Mouse (Mus musculus): ENCODE results near the gene Snx8.
A peak's percentile ranks its signal among the peaks of the same experiment; 100 is the strongest.

Snx8 gene

DNA sequence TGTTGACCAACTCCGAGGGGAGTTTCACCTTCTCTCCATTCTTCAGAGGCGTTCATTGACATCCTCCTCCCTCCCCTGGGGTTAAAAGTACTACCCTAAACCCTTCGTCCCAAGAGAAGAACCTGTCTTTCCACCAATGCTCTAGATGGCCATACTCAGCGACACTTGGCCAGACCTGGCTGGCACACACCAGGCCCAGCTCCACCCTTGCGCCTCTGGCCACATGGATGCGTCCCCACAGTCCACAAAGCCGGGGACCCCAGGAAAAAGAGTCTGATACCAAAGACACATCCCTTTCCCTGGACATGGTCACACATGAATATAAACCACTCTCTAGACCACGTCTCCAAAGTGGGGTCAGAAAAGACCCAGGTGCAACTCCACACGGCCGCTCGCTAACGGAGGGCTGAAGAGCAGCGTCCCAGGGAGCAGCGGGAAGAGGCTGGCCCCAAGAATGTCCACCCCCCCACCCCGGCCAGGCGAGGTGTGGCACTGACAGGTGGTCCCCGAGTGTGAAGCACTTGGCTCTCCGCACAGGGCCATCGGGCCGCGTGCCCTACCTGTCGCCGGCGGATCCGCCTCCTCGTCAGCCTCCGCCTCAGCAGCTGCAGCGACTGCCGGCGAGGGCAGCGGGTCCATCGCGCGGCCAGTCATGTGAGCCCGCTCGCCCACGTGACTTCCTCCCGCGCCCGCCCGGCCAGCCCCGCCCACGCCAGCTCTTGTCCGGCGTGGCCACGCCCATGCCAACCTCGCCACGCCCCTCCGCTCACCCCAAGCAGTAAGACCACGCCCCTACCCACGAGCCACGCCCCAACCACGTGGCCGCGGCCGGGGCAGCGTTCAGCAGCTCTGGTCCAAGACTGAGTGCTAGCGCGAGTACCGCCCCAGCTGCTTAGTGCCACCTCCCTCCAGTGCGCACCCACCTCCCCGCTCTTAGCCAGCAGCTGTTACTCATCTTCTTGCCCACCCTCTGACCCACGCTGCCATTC lies at the start of gene Snx8:
Snx8 (minus strand) TSS at position 675 of the 989 bp plus-strand sequence.
- peak; percentile 100 for DNase-seq

DNA sequence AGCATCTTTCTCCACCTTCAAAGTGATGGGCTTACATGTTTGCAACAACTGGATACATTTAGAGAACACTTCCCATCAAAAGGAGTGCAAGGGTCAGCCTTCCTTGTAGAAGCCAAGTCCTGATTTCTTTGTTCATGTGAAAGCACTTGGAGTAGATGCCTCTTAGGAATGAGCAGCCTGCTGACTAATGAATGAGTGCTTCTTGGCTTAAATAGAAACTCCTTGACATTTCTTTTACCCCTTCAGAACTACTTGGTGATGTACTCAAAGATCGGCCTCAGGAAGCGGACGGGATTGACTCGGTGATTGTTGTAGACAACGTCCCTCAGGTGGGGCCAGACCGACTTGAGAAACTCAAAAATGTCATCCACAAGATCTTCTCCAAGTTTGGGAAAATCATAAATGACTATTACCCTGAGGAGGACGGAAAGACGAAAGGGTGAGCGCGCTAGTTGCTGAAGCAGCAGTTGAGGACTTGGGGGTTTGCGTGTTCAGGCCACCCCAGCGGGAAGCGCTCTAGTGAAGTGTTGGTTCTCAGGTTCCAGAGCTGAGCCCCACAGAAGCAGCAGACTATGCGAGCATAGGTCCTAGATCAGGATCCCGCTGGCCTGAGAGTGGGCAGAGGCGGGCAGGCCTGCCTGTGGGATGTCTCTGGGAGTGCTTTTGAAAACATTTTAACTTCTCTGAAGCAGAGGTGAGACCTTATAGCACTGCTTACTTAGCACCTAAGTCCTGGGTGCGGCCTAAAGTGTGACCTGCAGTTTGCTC lies 36.1 kb upstream of the Snx8 start:
- no peak for DNase-seq

DNA sequence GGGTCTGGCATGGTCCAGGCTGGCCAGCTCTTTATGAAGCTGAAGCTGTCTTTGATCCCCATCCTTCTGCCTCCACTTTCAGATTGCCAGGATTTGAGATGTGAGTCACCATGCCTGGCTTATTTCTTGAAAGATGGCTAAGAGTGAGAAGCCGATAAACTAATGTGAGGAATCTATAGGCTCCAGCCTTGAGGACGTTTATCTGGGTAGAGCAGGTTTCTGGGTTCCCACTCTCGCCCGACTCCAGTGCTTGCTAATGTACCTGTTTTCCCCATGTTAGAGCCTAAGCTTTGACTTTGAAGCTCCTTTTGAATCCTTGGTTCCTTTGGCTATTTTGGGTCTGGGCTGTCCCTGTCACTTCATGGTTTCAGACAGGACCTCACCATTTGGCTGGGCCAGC lies 31.6 kb upstream of the Snx8 start:
- DNase-seq = peak; percentile 87

DNA sequence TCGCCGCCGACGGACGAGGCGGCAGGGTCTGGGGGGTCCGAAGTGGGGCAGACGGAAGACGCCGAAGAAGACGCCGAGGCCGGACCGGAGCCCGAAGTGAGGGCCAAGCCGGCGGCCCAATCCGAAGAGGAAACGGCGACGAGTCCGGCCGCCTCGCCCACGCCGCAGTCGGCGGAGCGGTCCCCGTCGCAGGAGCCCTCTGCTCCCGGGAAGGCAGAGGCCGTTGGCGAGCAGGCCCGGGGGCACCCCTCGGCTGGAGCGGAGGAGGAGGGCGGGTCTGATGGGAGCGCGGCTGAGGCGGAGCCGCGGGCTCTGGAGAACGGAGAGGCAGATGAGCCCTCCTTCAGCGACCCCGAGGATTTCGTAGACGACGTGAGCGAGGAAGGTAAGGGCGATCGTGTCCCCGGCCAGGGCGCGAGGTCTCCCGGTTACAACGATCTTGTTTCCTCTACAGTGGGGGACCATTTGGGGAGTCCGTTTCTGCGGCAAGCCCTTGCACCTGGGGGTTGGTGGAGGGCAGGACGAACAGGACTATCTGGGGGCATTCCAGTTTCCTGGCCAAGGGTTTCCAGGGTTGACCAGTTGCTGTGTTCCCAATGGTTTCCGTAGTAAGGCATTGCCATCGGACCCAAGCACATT lies 30.5 kb upstream of the Snx8 start:
- DNase-seq = no peak

DNA sequence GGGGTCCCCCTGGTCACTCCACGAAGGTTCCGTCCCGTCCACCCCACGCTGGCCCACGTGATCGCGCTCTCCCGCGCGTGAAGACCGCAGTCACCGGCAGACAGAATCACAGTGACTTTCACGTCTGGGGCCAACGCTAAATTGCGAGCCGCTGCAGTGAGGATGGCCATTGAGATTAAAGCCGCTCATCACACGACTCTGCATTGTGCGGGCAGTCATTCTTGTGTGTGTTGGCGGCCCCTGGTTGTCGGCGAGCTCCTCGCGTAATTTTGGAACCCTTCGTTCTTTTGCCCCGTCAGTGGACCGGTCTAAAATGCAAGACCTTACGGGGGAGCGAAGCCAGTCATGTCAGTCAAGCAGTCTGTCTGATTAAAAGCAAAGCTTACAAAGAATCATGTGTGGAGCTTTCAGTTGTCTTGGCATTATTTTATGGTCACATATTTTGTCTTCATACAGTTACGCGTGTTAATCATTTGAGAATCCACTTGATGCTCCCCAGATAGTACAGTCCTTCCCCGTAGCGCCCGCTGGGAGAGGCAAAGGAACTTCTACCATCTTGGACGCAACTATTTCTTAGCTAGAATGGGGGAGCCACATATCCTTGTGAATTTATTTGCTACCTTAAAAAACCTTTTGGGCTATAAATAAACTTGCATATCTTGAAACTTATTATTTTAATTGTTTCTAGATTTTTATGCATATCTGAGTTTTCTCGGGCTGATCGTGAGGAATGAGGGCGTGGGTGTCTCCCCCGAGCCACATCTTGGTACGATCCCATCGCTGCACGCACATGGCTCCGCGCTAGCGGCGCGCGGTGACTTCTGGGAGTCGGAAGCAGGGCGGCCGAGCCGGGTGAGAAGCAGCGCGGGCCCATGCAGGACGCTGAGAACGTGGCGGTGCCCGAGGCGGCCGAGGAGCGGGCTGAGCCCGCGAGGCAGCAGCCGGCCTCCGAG lies 29.7 kb upstream of the Snx8 start, which contains the start of gene Eif3b:
Eif3b (plus strand) TSS at position 840 of the 953 bp plus-strand sequence.
- DNase-seq = peak; percentile 99

DNA sequence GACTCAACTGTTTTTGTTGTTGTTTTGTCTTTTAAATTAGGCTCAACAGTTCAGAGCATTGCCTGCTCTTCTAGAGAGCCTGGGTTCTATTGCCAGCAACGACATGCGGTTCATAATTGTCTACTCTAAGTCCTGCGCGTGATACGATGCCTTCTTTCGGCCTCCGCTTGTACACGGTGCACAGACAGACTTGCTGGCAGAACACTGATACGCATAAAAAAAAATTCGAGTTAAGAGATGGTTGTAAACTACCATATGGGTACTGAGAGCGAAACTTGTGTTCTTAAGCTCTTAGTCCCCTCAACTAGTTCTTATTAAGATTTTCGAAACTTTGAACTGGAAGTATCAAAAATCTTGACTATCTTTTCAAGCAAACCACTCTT lies 29.0 kb upstream of the Snx8 start:
- DNase-seq = no peak

DNA sequence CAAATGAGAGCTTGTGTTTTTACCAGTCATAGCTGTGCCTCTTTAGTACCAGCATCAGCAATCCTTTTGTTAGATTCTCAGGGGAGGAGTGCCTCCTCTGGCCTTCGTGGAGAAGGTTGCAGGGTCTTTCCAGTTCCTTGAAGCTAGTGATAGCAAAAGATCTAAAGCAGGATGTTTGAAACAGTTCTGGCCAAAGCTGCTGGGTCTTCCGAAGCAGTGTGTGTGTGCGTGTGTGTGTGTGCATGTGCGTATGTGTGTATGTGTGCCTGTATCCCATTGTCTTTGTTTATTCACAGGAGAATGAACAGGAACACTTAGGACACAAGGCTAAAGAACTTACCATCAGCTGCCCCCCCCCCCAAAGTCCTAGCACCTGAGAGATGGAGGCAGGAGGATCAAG lies 25.6 kb upstream of the Snx8 start:
- peak; percentile 53 for DNase-seq

DNA sequence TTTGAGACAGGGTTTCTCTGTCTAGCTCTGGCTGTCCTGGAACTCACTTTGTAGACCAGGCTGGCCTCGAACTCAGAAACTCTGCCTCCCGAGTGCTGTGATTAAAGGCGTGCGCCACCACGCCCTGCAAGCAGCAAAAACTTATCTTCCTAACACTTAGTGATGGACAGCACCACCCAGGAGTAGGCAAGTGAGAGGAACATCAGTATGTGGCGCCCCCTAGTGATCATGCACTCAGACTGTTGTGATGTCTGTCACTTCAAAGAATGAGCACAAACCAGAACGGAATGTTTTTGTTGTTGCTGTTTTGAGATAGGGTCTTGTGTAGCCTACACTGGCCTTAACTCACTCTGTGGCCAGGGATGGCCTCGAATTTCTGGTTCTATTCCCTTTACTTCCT lies 22.3 kb upstream of the Snx8 start:
- DNase-seq = peak; percentile 86

DNA sequence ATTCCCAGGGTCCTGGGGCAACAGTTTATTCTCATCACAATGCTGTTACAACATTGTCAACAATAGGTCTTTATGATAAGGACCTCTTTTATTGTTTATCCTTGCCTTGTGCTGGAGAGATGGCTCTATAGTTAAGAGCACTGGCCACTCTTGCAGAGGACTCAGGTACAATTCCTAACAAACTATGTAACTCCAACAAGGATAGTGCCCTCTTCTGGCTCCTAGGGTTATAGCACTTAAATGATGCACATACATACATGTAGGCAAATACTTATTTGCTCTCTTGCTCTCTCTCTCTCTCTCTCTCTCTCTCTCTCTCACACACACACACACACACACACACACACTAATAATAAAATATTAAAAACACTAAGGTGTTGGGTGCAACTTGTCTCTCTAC lies 19.7 kb upstream of the Snx8 start:
- no peak for DNase-seq

DNA sequence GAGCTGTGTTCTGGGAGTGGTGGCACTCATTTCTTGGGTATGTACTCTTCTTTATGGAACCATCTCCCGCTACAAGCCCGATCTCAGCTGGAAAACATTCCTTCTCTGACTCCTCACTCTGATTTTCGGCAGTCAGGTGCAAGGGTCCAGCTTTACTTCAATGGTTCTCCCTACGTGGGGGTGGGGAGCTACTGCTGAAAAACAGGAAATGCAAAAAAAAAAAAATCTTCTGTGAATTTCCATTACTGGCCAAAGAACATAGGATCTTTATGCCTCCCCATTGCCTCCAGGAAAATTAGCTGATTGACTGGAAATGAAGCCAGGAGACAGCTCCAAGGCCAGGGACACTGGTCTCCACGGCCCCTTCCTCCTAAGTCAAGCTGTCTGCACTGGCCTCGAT lies 17.6 kb upstream of the Snx8 start:
- DNase-seq = peak; percentile 80

DNA sequence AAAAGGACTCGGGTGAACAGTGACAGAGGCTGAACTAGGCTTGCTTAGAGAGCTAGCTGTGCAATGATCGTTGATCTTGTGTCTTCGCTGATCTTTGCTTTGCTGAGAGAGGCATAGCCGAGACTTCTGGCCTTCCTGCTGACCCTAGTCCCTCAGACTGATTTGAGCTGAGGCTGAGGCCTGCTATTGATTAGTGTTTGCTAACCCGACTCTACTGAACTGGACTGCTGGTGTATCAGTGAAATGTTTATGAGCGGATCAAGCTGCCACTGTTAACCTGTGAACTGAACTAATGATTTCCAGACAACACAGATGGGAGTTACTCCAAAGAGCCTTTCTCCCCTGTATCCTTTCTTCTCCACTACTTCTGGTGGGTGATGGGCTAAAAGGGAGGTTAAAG lies 16.1 kb upstream of the Snx8 start:
- peak; percentile 63 for DNase-seq

DNA sequence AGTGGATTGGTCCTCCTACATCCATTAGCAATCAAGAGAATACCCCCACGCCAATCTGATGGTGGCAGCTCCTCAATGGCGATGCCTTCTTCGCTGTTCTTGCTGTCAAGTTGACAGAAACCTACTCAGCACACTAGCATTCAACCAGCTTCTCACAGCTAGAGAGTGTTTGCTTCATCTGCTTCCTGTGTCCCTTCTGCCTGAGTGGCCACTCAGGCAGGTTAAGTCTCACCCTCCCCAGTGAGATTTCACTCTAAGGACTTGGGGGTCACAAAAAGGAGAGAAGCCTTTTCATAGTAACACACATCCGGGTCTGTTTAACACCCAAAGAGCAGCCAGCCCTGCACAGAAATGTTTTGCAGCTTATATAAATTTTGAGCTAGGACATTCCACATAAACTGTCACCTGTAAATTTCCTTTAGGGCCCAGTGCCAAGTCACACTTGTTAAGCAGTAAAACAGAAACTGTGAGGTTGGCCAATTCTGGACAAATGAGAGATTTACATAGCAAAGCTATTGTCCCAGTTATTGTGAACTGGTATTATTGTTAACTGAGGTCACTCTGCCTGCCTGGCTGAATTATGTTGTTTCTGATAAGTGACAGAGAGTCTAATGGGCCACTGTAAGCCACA lies 13.7 kb upstream of the Snx8 start:
- DNase-seq = peak; percentile 74

DNA sequence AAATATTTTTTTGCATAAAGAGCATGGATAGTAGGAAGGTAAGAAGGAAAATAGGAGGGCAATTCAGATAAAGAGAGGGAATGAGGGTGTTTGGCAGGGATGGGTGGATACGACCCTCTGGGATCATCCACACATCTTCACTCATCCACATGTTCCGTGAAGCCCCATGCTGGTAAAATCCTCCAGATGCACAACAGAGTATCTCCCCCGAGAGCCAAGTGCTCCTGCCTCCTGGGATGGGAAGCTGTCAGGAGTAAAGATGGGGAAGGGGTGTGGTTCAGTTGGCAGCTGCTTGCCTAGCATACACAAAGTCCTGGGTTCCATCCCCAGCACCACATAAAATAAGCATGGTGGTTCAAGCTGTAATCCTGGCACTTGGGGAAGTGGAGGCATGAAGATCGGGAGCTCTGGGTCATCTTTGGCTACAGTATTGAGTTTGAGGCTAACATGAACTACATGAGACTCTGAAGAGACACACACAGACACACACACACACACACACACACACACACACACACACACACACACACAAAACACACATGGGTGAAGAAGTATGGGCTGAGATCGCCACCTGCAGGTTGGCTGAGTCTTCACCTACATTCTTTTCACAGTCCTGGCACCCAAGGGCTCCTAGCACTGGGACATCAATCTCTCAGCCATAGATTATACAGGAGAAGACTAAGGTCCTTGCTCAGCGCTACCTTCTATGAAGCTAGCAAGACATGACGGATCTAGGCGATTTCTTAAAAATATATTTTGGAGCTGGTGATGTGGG lies 7.3 kb upstream of the Snx8 start:
- peak; percentile 84 for DNase-seq

DNA sequence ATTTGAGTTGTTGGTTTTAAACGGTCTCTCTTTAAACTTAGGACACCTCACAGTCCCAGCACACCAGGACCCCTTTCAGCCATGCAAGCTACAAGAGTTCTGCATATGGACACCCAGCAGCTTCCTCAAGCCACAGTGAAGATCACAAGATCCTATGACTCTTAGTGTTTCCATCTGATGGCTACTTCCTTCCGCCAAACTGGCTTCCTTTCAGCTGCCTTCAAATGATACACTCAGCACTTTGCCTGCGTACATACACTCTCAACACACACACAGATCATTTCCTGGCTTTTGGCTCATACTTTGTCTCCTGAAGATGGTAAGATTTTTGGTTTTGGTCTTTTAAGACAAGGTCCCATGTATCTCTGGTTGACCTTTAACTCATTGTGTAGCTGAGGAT lies 3.6 kb upstream of the Snx8 start:
- peak; percentile 96 for DNase-seq

DNA sequence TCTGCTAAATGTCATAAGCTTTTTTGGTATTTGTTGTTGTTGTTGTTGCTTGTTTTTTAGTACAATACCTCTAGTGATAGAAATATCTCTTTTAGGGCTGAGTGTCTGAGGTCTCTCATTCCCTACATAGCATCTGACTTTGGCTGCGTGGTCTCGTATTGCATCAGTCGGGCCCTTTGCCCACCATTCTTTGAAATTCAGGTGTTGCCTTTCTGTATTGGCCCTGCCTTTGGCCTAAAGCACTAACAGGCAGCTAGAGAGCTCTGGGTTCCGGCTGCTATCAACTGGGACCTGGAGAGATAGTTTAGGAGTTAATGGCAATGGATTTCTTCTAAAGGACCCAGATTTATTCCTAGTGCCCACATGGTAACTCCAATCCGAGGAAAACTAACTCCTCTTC lies 2.9 kb upstream of the Snx8 start:
- peak; percentile 84 for DNase-seq

DNA sequence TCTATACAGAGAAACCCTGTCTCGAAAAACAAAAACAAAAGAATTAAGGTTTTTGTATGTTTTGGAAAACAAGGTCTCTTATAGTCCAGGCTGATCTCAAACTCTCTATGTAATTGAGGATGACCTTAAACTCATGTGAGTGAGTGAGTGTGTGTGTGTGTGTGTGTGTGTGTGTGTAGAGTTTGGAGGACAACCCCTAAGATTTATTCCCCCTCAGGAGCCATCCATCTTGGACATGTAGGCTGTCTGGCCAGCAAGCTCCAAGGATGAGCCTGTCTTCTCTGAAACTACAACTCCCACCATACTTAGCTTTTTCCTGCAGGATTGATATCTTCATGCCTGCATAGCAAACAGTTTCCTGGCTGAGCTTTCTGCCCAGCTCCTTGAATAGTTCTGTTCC lies 2.4 kb upstream of the Snx8 start:
- peak; percentile 56 for DNase-seq

DNA sequence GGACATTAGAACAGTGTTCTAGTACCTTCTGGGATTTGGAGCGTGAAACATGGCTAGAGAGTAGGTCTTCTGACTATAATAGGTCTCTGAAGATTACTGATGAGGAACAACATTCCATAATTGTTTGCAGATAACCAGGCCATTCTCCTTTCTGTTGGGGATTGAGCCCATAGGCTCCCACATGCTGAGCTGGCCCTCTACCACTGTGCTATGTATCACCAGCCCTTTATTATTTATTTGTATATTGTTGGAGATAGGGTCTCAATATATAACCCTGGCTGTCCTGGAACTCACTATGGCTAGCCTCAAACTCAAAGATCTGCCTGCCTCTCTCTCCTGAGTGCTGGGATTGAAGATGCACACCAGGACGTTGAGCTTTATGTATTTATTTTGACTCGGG lies 585 bp upstream of the Snx8 start:
- DNase-seq = no peak

DNA sequence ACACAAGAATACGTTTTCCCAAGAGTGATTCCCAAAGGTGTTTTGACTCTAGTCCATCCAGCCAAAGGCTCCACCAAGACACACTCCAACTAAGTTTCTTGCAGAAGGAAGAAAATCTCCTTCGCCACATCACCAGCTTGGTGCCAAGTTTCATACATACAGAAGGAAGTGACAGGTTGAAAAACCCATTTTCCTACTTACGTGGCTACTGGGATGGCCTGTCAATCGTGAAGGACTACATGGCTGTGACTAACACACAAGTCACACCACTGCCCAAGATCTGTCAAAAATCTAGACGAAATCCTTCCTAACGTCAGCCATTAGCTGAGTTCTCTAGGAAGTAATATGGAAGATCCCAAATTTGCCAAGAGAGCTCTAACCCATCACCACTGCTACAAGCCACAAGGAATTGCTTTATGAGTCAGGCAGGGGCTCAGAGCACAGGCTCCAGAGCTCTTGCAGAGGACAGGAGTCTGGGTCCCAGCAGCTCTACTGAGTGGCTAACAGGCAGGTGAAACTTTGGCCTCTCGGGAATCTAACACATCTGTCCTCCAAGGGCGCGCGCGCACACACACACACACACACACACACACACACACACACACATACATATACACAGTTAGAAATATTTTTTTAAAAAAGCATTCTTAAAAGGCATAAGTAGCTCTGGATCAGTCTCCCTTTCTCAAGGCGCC lies 1.1 kb downstream of the Snx8 start:
- DNase-seq = peak; percentile 85

DNA sequence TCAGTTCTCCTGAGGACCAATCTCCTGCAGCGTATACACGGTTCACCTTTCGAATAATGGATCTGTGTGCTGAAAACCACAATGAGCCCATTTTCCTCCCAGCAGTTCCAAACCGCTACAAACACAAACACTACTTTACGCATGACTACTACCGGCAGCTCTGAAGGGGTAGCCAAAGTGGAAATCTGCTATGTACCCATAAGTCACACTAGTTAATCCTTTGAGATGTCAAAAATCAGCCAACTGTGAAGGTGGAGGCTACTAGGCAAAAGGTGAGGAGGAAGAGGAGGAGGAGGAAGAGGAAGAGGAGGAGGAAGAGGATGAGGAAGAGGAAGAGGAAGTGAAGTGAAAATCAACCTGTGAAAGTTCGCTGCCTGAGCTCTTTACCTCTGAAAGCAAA lies 1.8 kb downstream of the Snx8 start:
- no peak for DNase-seq

DNA sequence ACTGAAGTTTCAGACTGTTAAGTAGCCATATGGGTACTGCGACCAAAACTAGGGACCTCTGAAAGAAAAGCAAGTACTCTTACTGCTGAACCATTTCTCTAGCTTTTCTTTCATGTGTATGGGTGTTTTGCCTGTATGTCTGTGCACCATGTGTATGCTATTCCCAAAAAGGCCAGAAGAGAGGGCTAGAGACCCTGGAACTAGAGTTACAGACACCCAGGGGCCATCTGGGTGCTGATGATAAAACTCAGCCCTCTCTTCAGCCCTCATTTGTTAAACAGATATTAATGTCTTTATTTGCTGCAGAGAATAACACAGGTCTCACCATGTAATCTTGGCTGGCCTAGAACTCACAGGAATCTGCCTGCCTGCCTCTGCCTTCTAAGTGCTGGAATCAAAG lies 4.6 kb downstream of the Snx8 start:
- DNase-seq = peak; percentile 58

All from heart, adult 11 months (tissue).